In genomic region chr11:107572551-107572950, GRCm38 (mm10) we compare ENCODE assay signal across 11 mouse cellular contexts.
"Had no signal": no experiment of that assay in that cellular context is flagged by ENCODE, and none has a peak within 500 bp of the region (broad histone marks: within the 10 kb centered on the region; RNA-seq: fewer than 3 reads in every experiment).

No protein-coding gene starts in this region.

- H3K27ac ChIP-seq: left cerebral cortex, adult 2 months; limb, embryonic 10.5 days; liver, embryonic 15.5 days; midbrain, embryonic 15.5 days; neural tube, embryonic 12.5 days had no signal

- H3K9me3 ChIP-seq: limb, embryonic 10.5 days; liver, embryonic 15.5 days; midbrain, embryonic 15.5 days; neural tube, embryonic 12.5 days had no signal

- H3K27me3 ChIP-seq: liver, embryonic 15.5 days; midbrain, embryonic 15.5 days; neural tube, embryonic 12.5 days had no signal

- DNase-seq: retina, postnatal 1 day; right cerebral cortex, postnatal 4 days; spleen, adult 18-20 months had no signal

- H3K9ac ChIP-seq: liver, embryonic 15.5 days; midbrain, embryonic 15.5 days; neural tube, embryonic 12.5 days had no signal

- H3K4me1 ChIP-seq: midbrain, embryonic 15.5 days had no signal

- H3K4me2 ChIP-seq: liver, embryonic 11.5 days; liver, embryonic 15.5 days; midbrain, embryonic 11.5 days; midbrain, embryonic 15.5 days; neural tube, embryonic 12.5 days had no signal

- ATAC-seq: intestine, postnatal 0 days; midbrain, embryonic 15.5 days had no signal

- H3K4me3 ChIP-seq: left cerebral cortex, adult 2 months; limb, embryonic 10.5 days; liver, embryonic 15.5 days; midbrain, embryonic 15.5 days; neural tube, embryonic 12.5 days had no signal
